Comparison of ENCODE assay signal across 15 mouse cellular contexts in genomic region chr1:71822123-71822522, GRCm38 (mm10).
"Had no signal": no experiment of that assay in that cellular context is flagged by ENCODE, and none has a peak within 500 bp of the region (broad histone marks: within the 10 kb centered on the region; RNA-seq: fewer than 3 reads in every experiment).

No protein-coding gene starts in this region.

- H3K9me3 ChIP-seq: midbrain, embryonic 10.5 days; midbrain, embryonic 12.5 days; neural tube, embryonic 12.5 days; stomach, embryonic 15.5 days had no signal

- ATAC-seq: midbrain, embryonic 16.5 days had no signal

- H3K27me3 ChIP-seq: midbrain, embryonic 12.5 days; neural tube, embryonic 12.5 days; stomach, embryonic 15.5 days had no signal

- H3K36me3 ChIP-seq: midbrain, embryonic 10.5 days; midbrain, embryonic 12.5 days; neural tube, embryonic 12.5 days; stomach, embryonic 15.5 days had no signal

- H3K4me2 ChIP-seq: lung, embryonic 14.5 days; midbrain, embryonic 12.5 days; neural tube, embryonic 12.5 days; stomach, embryonic 15.5 days had no signal

- H3K4me3 ChIP-seq: midbrain, embryonic 10.5 days; midbrain, embryonic 12.5 days; neural tube, embryonic 12.5 days; stomach, embryonic 15.5 days had no signal

- H3K27ac ChIP-seq: midbrain, embryonic 10.5 days; midbrain, embryonic 12.5 days; neural tube, embryonic 12.5 days; stomach, embryonic 15.5 days; stomach, postnatal 0 days had no signal

- H3K4me1 ChIP-seq: midbrain, embryonic 10.5 days; midbrain, embryonic 12.5 days; neural tube, embryonic 12.5 days; stomach, embryonic 15.5 days had no signal

- H3K9ac ChIP-seq: lung, embryonic 14.5 days; midbrain, embryonic 12.5 days; neural tube, embryonic 12.5 days; stomach, embryonic 15.5 days had no signal

- DNase-seq: lung, adult 18-20 months; lung, embryonic 14.5 days; lung, postnatal 10 days; lung, postnatal 4 days; midbrain, embryonic 14.5 days; right cerebral cortex, postnatal 14 days; thymus, adult 2 months; thymus, postnatal 25 days; thymus, postnatal 4 days had no signal
